Mouse (Mus musculus): ENCODE measurements around the gene Pde5a.

DNA sequence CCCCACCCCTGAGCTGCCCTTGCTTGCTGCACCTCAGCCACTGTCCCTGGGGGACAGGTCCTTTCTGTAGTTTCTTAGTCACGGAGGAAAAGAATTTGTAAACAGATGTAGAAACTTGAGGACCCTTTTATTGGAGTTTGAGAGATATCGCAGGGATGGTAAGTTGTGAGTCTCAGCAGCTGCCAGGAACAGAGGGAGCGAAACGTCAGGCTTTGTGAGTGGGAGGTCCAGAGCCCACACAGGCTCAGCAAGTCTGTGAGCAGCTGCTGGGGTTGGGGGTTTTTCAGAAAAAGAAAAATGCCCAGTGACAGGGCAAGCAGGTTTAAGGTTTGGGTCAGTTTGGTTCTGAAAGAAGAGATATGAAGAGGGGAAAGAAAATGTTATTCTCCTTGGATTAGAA, 92.0 kb downstream of the Pde5a start:
- no peak for TF ChIP-seq CTCF (IDR thresholded peaks at IDR 0.05; ENCODE audit: low read depth)
- TF ChIP-seq EP300 (IDR thresholded peaks at IDR 0.05; ENCODE audit: low read depth) = no peak
